Mouse (Mus musculus) lung, embryonic 14.5 days (tissue): ENCODE results near the gene Retsat. TPM values are rescaled to one million over a fixed set of nuclear protein-coding genes. Genes with fewer than 3 reads are reported as not detected.

Experiments used
- ATAC-seq: fragments of 200-750 bp; cut with Nextera tagmentation; 2 replicates; pipeline ENCODE4 v1.8.0; 2017; ENCODE audit warnings: mild to moderate bottlenecking, moderate TSS enrichment, moderate library complexity; ENCODE audit not compliant: insufficient read depth
- DNase-seq: peaks from one replicate; pipeline ENCODE4 v3.0.0-alpha.2; 2015
- H3K27ac ChIP-seq: fragments of 300-500 bp; sonication (generic); 2 replicates; pipeline ENCODE4 v1.5.1; 2014; ENCODE audit warnings: low read depth, mild to moderate bottlenecking, moderate library complexity
- H3K27me3 ChIP-seq: fragments of 300-500 bp; sonication (generic); 2 replicates; pipeline ENCODE4 v1.6.1; 2014; ENCODE audit warnings: low read length, control low read depth; ENCODE audit not compliant: insufficient read depth
- H3K36me3 ChIP-seq: fragments of 300-500 bp; sonication (generic); 2 replicates; pipeline ENCODE4 v1.6.1; 2014; ENCODE audit warnings: control low read depth; ENCODE audit not compliant: insufficient read depth
- H3K4me1 ChIP-seq: fragments of 300-500 bp; sonication (generic); 2 replicates; pipeline ENCODE4 v1.6.1; 2014; ENCODE audit warnings: antibody characterized with exemption, control low read depth; ENCODE audit not compliant: insufficient read depth
- H3K4me2 ChIP-seq: fragments of 300-500 bp; sonication (generic); 2 replicates; pipeline ENCODE4 v1.6.1; 2014; ENCODE audit warnings: mild to moderate bottlenecking
- H3K4me3 ChIP-seq: fragments of 300-500 bp; sonication (generic); 2 replicates; pipeline ENCODE4 v1.5.1; 2014; ENCODE audit warnings: low read depth, low read length
- H3K9ac ChIP-seq: fragments of 300-500 bp; sonication (generic); 2 replicates; pipeline ENCODE4 v1.6.1; 2014
- H3K9me3 ChIP-seq: fragments of 300-500 bp; sonication (generic); 2 replicates; pipeline ENCODE4 v1.6.1; 2016; ENCODE audit warnings: low read depth, low read length, control low read depth
- CTCF ChIP-seq: IDR thresholded peaks from 2 replicates; pipeline ENCODE4 v1.5.1; 2016; ENCODE audit warnings: antibody characterized with exemption, low read depth
- WGBS: fragments of 180-500 bp; shearing (Covaris S2); extraction: QIAGEN DNeasy Blood & Tissue Kit; methylation state at CpG from one replicate; pipeline ENCODE4 v1.1.7; 2014; 5-methylcytosine and 5-hydroxymethylcytosine counted together
- polyA plus RNA-seq: library from polyadenylated mRNA; unstranded; fragments of >200 nt; fragmentation: Nextera tagmentation; extraction: Ambion mirVana; gene quantifications from 2 replicates; pipeline ENCODE4 v1.2.1, GENCODE M21; 2014

The Retsat gene
- polyA plus RNA-seq, 1 experiment from 2014 or later: 18.4 TPM

GRCm38 (mm10) chr6:72560801-72561200, 37.5 kb upstream of the Retsat start:
- Histone ChIP-seq H3K4me1 (no peaks in the 10 kb centered on the region), H3K36me3 (no peaks in the 10 kb centered on the region), H3K4me3 (no peak overlapping the region), H3K9me3 (no peaks in the 10 kb centered on the region), H3K4me2 (no peak overlapping the region), H3K27ac (no peak overlapping the region), H3K9ac (no peak overlapping the region), H3K27me3 (no peaks in the 10 kb centered on the region)
- TF ChIP-seq CTCF: no peak
- ATAC-seq: no peak
- WGBS: 60% methylated on average over 8 of the region's 8 CpGs
- DNase-seq: no peak

- Histone ChIP-seq H3K27me3 (no peaks in the 10 kb centered on the region), H3K9me3 (no peaks in the 10 kb centered on the region), H3K4me3 (no peak overlapping the region), H3K27ac (no peak overlapping the region), H3K9ac (no peak overlapping the region), H3K36me3 (no peaks in the 10 kb centered on the region), H3K4me1 (no peaks in the 10 kb centered on the region), H3K4me2 (no peak overlapping the region)
- no peak for TF ChIP-seq CTCF
- no peak for DNase-seq
- WGBS: 47% methylated on average over 6 of the region's 6 CpGs
- no peak for ATAC-seq
Observed at GRCm38 (mm10) chr6:72562486-72562885, 35.8 kb upstream of the Retsat start.

- ATAC-seq: no peak
- WGBS: 65% methylated on average over 5 of the region's 5 CpGs
- H3K27me3 ChIP-seq: no peaks in the 10 kb centered on the region
Observed at GRCm38 (mm10) chr6:72562894-72563293, 35.4 kb upstream of the Retsat start.

GRCm38 (mm10) chr6:72565506-72565905, 32.8 kb upstream of the Retsat start:
- DNase-seq: no peak
- Histone ChIP-seq H3K4me1 (no peaks in the 10 kb centered on the region), H3K36me3 (peaks cover 3% of the 10 kb centered on the region; the same call in 1 of the 2 replicates), H3K9me3 (no peaks in the 10 kb centered on the region), H3K4me3 (no peak overlapping the region), H3K9ac (no peak overlapping the region), H3K4me2 (no peak overlapping the region), H3K27ac (no peak overlapping the region), H3K27me3 (no peaks in the 10 kb centered on the region)
- 0 out of 2 replicates have a peak, but pooled peaks have one; percentile 25 for ATAC-seq
- TF ChIP-seq CTCF: no peak
- 68% methylated on average over 7 of the region's 7 CpGs for WGBS

More at GRCm38 (mm10) chr6:72562894-72563293, 35.4 kb upstream of the Retsat start:
- peaks cover under 1% of the 10 kb centered on the region; the same call in 1 of the 2 replicates for H3K36me3 ChIP-seq
- H3K27ac ChIP-seq: no peak overlapping the region
- H3K4me1 ChIP-seq: no peaks in the 10 kb centered on the region
- no peak for DNase-seq
- no peak overlapping the region for H3K4me2 ChIP-seq
- H3K4me3 ChIP-seq: no peak overlapping the region
- H3K9ac ChIP-seq: no peak overlapping the region
- TF ChIP-seq CTCF: no peak
- no peaks in the 10 kb centered on the region for H3K9me3 ChIP-seq

- Histone ChIP-seq H3K27ac (no peak overlapping the region), H3K36me3 (peaks cover 3% of the 10 kb centered on the region; the same call in 1 of the 2 replicates), H3K9me3 (no peaks in the 10 kb centered on the region), H3K4me3 (no peak overlapping the region), H3K4me2 (no peak overlapping the region), H3K4me1 (no peaks in the 10 kb centered on the region), H3K27me3 (no peaks in the 10 kb centered on the region), H3K9ac (no peak overlapping the region)
- 3% methylated on average over 4 of the region's 4 CpGs for WGBS
- ATAC-seq (peak; percentile 89), DNase-seq (peak; percentile 94)
- peak; percentile 94 for TF ChIP-seq CTCF
Observed at GRCm38 (mm10) chr6:72566044-72566443, 32.2 kb upstream of the Retsat start.

GRCm38 (mm10) chr6:72567508-72567907, 30.8 kb upstream of the Retsat start:
- Histone ChIP-seq H3K9me3 (no peaks in the 10 kb centered on the region), H3K36me3 (peaks cover 3% of the 10 kb centered on the region; the same call in 1 of the 2 replicates), H3K27ac (no peak overlapping the region), H3K27me3 (no peaks in the 10 kb centered on the region), H3K9ac (no peak overlapping the region), H3K4me3 (no peak overlapping the region), H3K4me2 (no peak overlapping the region), H3K4me1 (no peaks in the 10 kb centered on the region)
- no peak for DNase-seq
- no peak for ATAC-seq
- WGBS: 74% methylated on average over 5 of the region's 5 CpGs
- TF ChIP-seq CTCF: no peak

GRCm38 (mm10) chr6:72568736-72569135, 29.5 kb upstream of the Retsat start:
- no peak overlapping the region for H3K4me2 ChIP-seq
- no peak for ATAC-seq
- WGBS: 85% methylated on average over 10 of the region's 10 CpGs

More at GRCm38 (mm10) chr6:72568736-72569135, 29.5 kb upstream of the Retsat start:
- Histone ChIP-seq H3K9me3 (no peaks in the 10 kb centered on the region), H3K4me3 (no peak overlapping the region), H3K9ac (no peak overlapping the region), H3K27ac (no peak overlapping the region), H3K4me1 (no peaks in the 10 kb centered on the region), H3K36me3 (peaks cover 6% of the 10 kb centered on the region; the same call in 1 of the 2 replicates), H3K27me3 (no peaks in the 10 kb centered on the region)
- no peak for DNase-seq
- no peak for TF ChIP-seq CTCF
